Mouse (Mus musculus) stomach, postnatal 0 days (tissue): ENCODE measurements around the gene Nod1.

ENCODE experiments used
- CTCF ChIP-seq: IDR thresholded peaks from 2 replicates; pipeline ENCODE4 v1.5.1; 2016; ENCODE audit warnings: antibody characterized with exemption, low read depth, mild to moderate bottlenecking, moderate library complexity
- EP300 ChIP-seq: optimal IDR thresholded peaks from 2 replicates; pipeline ENCODE3; 2016; ENCODE audit warnings: antibody characterized with exemption

GRCm38 (mm10) chr6:54955949-54956348, 16.5 kb downstream of the Nod1 start:
- TF ChIP-seq EP300 = no peak
- TF ChIP-seq CTCF = no peak
